Mouse (Mus musculus): ENCODE results near the gene Ano2.

Gene Ano2

DNA sequence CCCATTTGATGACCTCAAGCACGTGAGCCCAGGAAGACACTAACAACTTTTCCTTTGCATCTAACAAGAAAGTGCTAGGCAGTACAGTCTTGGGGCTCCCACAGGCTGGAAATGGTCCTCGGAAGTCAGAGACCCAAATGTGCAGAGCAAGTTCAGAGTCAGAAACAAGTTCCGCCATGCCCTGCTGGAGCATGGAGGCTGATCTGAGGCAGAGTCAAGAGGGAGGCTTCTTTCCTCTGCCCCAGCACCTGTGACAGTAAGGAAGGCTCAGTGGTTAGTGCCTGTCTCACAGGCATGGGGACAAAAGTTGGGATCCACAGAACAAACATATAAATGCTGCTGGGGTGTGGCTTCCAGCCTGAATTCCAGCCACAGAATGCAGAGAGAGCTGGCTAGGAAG lies 390.3 kb downstream of the Ano2 start:
- DNase-seq = peak; percentile 80

- DNase-seq = peak; percentile 86
These were observed 396.2 kb downstream of the Ano2 start for GRCm38 (mm10) chr6:126086321-126086950.

DNA sequence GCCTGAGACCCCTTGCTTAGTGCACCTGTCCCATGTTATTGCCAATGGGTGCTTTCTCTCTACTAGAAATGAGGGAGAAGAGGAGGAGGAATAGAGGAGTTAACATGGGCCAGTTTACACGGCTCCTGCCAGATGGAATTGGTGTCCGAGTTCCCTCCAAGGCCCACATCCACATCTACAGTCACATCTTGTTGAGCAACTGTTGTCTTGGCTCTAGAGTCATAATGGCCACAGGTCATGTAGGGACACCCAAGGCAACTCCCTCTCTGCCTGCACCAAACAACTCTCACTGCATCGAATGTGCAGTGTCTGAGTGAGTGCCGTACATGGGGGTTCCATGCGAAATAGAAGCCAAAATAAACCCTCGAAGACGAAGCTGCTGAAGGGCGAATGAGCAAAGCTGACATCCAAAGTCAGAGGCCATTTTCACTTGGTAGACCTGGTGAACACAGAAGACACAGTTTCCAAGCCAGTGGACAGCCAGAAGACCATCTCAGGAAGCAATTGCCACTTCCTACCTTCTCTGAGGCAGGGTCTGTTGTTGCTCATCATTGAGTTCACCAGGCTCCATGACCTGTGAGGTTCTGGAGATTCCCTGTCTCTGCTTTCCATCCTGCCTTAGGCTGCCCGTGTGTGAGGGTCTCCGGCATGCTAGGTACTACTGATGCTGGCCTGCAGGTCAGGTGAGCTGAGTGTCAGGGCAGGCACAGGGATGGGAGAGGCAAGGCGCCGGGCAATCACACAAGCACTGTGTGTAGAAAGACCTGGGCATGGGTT lies 398.5 kb downstream of the Ano2 start:
- peak; percentile 95 for DNase-seq

Data from heart, adult 11 months (tissue).